Mouse (Mus musculus) liver, embryonic 15.5 days (tissue): ENCODE measurements around the gene Arhgap44. TPM values are rescaled to one million over a fixed set of nuclear protein-coding genes. Genes with fewer than 3 reads are reported as not detected.

ENCODE experiments used
- ATAC-seq: fragments of 200-750 bp; cut with Nextera tagmentation; 2 replicates; pipeline ENCODE4 v1.8.0; 2017; ENCODE audit warnings: moderate number of reproducible peaks, mild to moderate bottlenecking, moderate library complexity; ENCODE audit not compliant: insufficient read depth
- H3K27ac ChIP-seq: fragments of 300-500 bp; sonication (generic); replicated peaks from 2 replicates; pipeline ENCODE4 v1.5.1; 2015; ENCODE audit warnings: mild to moderate bottlenecking, inconsistent platforms
- H3K27me3 ChIP-seq: fragments of 300-500 bp; sonication (generic); 2 replicates; pipeline ENCODE4 v1.6.1; 2015; ENCODE audit warnings: mild to moderate bottlenecking, inconsistent platforms
- H3K36me3 ChIP-seq: fragments of 300-500 bp; sonication (generic); replicated peaks from 2 replicates; pipeline ENCODE4 v1.6.1; 2015; ENCODE audit warnings: moderate library complexity, mild to moderate bottlenecking, inconsistent platforms
- H3K4me1 ChIP-seq: fragments of 300-500 bp; sonication (generic); replicated peaks from 2 replicates; pipeline ENCODE4 v1.6.1; 2015; ENCODE audit warnings: inconsistent platforms
- H3K4me2 ChIP-seq: fragments of 300-500 bp; sonication (generic); 2 replicates; pipeline ENCODE4 v1.6.1; 2015; ENCODE audit warnings: moderate library complexity, mild to moderate bottlenecking, inconsistent platforms
- H3K4me3 ChIP-seq: fragments of 300-500 bp; sonication (generic); replicated peaks from 2 replicates; pipeline ENCODE4 v1.5.1; 2015; ENCODE audit warnings: mild to moderate bottlenecking, inconsistent platforms
- H3K9ac ChIP-seq: fragments of 300-500 bp; sonication (generic); 2 replicates; pipeline ENCODE4 v1.6.1; 2015; ENCODE audit warnings: moderate library complexity, mild to moderate bottlenecking, inconsistent platforms
- H3K9me3 ChIP-seq: fragments of 300-500 bp; sonication (generic); replicated peaks from 2 replicates; pipeline ENCODE4 v1.6.1; 2016; ENCODE audit warnings: inconsistent platforms
- WGBS: fragments of 180-500 bp; shearing (Covaris S2); methylation state at CpG from one replicate; pipeline ENCODE4 v1.1.7; 2015; ENCODE audit warnings: mixed read lengths; ENCODE audit not compliant: insufficient replicate concordance; 5-methylcytosine and 5-hydroxymethylcytosine counted together
- polyA plus RNA-seq: library from polyadenylated mRNA; unstranded; fragments of >200 nt; fragmentation: Nextera tagmentation; extraction: Ambion mirVana; gene quantifications from 2 replicates; pipeline ENCODE4 v1.2.1, GENCODE M21; 2015

Gene Arhgap44
- polyA plus RNA-seq, 1 experiment from 2014 or later, result 0.91 TPM

DNA sequence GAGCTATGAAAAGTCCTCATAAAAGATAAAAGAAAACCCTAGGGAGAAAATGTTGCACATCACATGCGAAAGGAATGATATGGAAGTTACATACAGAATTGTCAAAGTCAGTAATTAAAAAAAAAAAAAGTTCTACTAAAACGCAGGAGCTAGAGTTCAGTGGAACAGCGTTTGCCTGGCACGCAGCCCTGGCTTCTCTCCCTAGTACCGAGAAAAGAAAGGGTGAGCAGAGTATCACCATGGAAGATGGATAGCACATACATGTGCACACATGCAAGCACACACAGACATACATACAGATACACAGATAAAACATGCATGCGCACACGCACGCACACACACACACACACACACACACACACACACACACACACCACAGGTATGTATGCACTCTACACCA is 82.0 kb downstream of the Arhgap44 start:
- no peak overlapping the region for H3K27ac ChIP-seq
- no peaks in the 10 kb centered on the region for H3K36me3 ChIP-seq
- no peak overlapping the region for H3K4me3 ChIP-seq
- H3K27me3 ChIP-seq, result no peaks in the 10 kb centered on the region
- no peak overlapping the region for H3K9ac ChIP-seq
- H3K9me3 ChIP-seq, result no peaks in the 10 kb centered on the region
- H3K4me1 ChIP-seq, result no peaks in the 10 kb centered on the region
- WGBS, result 84% methylated on average over 8 of the region's 8 CpGs
- ATAC-seq, result no peak
- no peak overlapping the region for H3K4me2 ChIP-seq

DNA sequence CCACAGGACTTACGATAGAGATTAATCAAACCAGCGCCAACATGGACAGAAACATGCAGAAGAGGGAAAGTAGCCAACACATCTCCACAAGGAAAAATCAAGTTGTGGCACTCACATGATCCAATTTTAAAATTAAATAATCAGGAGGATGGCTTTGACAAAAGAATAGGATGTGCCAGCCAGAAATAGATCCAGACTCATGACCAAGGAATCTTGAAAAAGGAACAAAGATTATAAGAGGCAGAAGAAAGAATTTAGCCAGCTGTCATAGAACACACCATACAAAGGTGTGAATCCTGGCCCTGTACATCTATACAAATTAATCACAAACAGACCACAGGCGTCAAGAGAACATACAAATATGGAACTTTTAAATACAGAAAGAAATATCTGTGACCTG is 82.5 kb downstream of the Arhgap44 start:
- Histone ChIP-seq H3K9me3 (no peaks in the 10 kb centered on the region), H3K4me1 (no peaks in the 10 kb centered on the region), H3K36me3 (no peaks in the 10 kb centered on the region), H3K4me3 (no peak overlapping the region), H3K27me3 (no peaks in the 10 kb centered on the region), H3K27ac (no peak overlapping the region), H3K9ac (no peak overlapping the region), H3K4me2 (no peak overlapping the region)
- 69% methylated on average over 3 of the region's 3 CpGs for WGBS
- no peak for ATAC-seq

DNA sequence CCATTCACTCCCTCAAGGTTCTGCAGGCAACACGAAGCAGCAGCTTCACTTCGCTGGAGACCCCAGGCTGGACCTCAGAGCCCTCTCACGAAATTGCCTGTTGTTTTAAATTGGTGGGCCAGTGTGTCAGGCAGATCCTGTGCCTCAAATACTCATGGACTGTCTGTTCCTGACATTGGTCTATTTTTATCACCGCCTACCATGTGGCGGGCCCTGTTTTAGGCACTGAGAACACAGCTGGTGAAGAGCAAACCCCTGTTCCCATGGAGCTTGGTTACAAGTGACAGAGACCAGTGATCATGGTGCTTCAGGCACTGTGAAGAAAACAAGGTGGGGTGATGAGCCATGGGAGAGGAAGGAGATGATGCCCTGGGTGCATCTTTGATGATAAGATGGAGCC is 93.2 kb downstream of the Arhgap44 start:
- no peak for ATAC-seq
- Histone ChIP-seq H3K27me3 (no peaks in the 10 kb centered on the region), H3K9ac (no peak overlapping the region), H3K36me3 (no peaks in the 10 kb centered on the region), H3K9me3 (no peaks in the 10 kb centered on the region), H3K27ac (no peak overlapping the region), H3K4me2 (no peak overlapping the region), H3K4me3 (no peak overlapping the region), H3K4me1 (no peaks in the 10 kb centered on the region)
- 61% methylated on average over 5 of the region's 5 CpGs for WGBS

DNA sequence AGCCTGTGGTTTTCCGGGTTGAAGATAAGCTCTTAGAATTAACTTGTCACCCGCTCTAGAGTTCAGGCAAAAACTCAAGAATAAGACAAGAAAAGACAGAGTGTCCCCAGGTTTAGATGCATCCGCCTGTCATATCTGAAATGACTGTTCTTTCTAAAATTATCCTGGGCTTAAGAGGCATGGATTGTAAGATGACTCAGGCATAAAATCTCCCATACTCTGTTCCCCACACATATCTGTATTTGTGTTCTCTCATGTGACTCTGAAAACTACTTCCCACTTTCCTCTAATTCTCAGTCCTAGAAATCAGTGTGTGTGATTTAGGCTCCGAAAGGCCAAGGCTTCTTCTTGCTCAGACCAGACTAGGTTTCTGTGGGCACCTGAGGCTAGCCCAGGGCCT is 93.7 kb downstream of the Arhgap44 start:
- H3K36me3 ChIP-seq, result no peaks in the 10 kb centered on the region
- H3K27ac ChIP-seq, result no peak overlapping the region
- H3K9ac ChIP-seq, result no peak overlapping the region
- H3K4me3 ChIP-seq, result no peak overlapping the region
- no peaks in the 10 kb centered on the region for H3K4me1 ChIP-seq
- no peak for ATAC-seq
- WGBS, result 52% methylated on average over 4 of the region's 4 CpGs
- H3K27me3 ChIP-seq, result no peaks in the 10 kb centered on the region
- no peak overlapping the region for H3K4me2 ChIP-seq
- H3K9me3 ChIP-seq, result no peaks in the 10 kb centered on the region

DNA sequence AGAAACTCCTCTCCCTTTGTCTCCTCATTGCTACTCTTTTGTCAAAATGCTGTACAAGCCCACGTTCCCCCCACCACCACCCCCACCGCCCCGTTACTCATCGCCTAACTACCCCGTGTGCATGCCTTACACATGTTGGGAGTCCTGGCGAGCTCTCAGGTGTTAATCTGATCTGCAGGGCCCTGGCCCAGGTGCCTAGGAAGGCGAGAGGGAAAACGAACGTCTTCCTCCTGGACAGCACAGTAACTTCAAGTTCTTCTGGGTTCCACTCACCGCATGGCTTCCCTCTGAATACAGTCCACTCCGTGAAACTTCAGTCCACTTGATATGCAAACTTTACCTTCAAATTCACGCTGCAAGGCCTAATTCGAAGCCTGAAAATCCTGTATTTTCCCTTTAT is 97.6 kb downstream of the Arhgap44 start:
- Histone ChIP-seq H3K9me3 (no peaks in the 10 kb centered on the region), H3K4me2 (no peak overlapping the region), H3K27me3 (no peaks in the 10 kb centered on the region), H3K4me1 (no peaks in the 10 kb centered on the region), H3K4me3 (no peak overlapping the region), H3K9ac (no peak overlapping the region), H3K36me3 (no peaks in the 10 kb centered on the region), H3K27ac (no peak overlapping the region)
- WGBS, result 68% methylated on average over 13 of the region's 13 CpGs
- no peak for ATAC-seq

DNA sequence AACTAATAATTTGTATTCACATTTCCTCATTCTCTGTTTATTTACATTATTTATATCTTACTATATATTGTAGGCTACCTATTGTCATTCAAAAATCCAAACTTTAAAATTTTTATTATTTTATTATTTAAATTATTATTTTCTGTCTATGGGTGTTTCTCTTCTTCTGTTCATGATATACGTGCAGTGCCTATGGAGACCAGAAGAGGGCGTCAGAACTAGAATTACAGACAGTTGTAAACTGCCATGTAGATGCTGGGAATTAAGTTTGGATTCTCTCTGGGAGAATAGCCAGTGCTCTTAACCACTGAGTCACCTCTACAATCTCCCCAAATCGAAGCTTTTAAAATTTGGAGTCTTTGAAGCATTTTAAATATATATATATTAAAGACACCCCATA is 101.3 kb downstream of the Arhgap44 start:
- WGBS, result 43% methylated on average over 3 of the region's 3 CpGs
- Histone ChIP-seq H3K9me3 (no peaks in the 10 kb centered on the region), H3K27ac (no peak overlapping the region), H3K4me2 (no peak overlapping the region), H3K9ac (no peak overlapping the region), H3K4me1 (no peaks in the 10 kb centered on the region), H3K36me3 (no peaks in the 10 kb centered on the region), H3K4me3 (no peak overlapping the region), H3K27me3 (no peaks in the 10 kb centered on the region)
- no peak for ATAC-seq

DNA sequence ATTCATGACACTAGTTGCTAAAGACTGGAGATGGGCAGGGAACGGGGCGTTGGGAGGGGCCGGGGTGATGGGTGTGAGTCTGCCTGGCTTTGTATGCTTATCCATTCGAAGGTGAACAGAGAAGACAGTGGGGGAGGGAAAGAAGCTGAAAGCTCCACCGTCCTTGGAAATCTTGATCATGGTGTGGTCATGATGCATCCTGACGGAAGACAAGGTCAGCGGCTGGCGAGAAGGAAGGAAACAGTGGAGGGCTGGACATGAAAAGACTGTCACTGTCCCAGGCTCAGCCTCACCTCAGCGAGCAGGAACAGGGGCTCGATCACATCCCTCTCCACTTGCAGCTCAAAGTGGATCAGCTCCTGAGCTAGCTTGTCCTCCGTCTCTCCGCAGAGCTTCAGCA is 103.2 kb downstream of the Arhgap44 start:
- no peak overlapping the region for H3K27ac ChIP-seq
- no peak overlapping the region for H3K9ac ChIP-seq
- no peak for ATAC-seq
- no peaks in the 10 kb centered on the region for H3K36me3 ChIP-seq
- WGBS, result 72% methylated on average over 12 of the region's 12 CpGs
- no peaks in the 10 kb centered on the region for H3K27me3 ChIP-seq
- H3K4me2 ChIP-seq, result no peak overlapping the region
- no peaks in the 10 kb centered on the region for H3K4me1 ChIP-seq
- no peaks in the 10 kb centered on the region for H3K9me3 ChIP-seq
- no peak overlapping the region for H3K4me3 ChIP-seq

DNA sequence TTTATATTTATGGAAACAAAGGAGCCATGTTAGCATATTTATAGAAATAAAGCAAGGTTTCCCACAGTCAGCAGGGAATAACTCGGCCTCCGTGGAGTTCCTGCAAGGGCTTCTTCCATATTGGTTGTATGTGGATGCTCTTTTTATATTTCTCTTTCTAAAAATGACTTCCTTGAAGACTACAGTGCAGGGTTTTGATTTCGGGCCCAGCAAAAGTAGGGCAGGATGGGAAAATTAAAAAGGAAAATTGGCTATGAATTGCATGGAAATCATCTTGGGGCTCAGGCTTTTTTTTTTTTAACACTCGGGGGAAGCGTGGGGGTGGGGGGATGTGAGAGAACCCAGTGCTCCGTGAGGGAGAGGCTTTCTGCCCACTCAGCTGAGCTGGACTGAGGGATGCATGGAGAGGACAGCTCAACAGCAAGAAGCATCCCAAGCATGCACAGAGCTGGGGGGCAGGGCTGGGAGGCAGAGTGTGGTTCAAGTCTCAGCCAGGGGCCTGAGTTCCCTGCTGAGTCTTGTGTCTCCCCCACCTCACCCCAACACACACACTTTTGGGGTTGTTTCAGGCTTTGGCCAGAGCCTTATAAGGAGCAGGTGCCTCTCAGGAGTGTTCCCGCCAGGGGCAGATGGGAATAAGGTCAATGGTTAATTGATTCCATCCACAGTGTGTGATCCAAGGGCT is 104.4 kb downstream of the Arhgap44 start:
- Histone ChIP-seq H3K27me3 (no peaks in the 10 kb centered on the region), H3K4me1 (no peaks in the 10 kb centered on the region), H3K36me3 (no peaks in the 10 kb centered on the region), H3K4me2 (no peak overlapping the region), H3K9ac (no peak overlapping the region), H3K9me3 (no peaks in the 10 kb centered on the region), H3K4me3 (no peak overlapping the region), H3K27ac (no peak overlapping the region)
- no peak for ATAC-seq
- 59% methylated on average over 7 of the region's 7 CpGs for WGBS

DNA sequence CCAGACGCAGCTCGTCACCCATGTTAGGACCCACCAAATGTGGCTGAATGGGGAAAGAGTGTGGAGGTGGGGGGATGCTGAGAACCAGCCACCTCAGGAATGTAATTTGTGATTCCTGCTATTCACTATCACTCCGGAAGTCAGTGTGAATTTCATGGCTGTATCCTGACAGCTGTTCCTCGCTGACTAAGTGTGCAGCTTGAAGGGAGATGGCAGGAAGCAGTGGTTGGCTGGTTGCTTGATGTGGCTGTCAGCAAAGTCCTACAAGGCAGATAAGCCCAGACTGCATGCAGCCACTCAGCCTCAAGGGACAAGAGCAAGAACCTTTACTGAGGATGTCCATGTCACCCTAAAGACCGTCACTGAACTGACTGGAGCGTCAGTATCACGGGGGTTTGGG is 107.2 kb downstream of the Arhgap44 start:
- WGBS, result 37% methylated on average over 7 of the region's 7 CpGs
- no peak for ATAC-seq
- no peak overlapping the region for H3K4me3 ChIP-seq
- no peak overlapping the region for H3K9ac ChIP-seq
- no peaks in the 10 kb centered on the region for H3K27me3 ChIP-seq
- H3K27ac ChIP-seq, result no peak overlapping the region
- no peak overlapping the region for H3K4me2 ChIP-seq
- H3K4me1 ChIP-seq, result no peaks in the 10 kb centered on the region
- H3K9me3 ChIP-seq, result no peaks in the 10 kb centered on the region
- no peaks in the 10 kb centered on the region for H3K36me3 ChIP-seq

DNA sequence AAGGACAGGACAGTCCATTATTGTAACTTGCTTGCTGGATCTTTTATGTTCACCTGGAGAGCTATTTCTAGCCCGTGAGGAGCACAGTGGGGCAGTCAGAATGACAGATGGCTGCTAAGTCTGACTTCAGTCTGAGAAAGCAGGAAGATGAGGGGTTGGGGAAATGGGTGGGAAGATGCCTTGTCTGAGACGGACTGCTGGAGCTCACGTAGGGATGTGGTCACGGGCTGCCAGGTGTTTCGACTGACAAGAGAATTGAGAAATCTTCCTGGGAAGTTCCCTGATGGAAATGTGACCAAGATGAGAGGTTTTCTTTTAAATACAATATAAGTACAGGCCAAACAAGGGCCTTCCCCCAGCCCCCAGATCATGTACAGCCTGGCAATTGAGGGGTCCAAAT is 108.5 kb downstream of the Arhgap44 start:
- no peak overlapping the region for H3K9ac ChIP-seq

DNA sequence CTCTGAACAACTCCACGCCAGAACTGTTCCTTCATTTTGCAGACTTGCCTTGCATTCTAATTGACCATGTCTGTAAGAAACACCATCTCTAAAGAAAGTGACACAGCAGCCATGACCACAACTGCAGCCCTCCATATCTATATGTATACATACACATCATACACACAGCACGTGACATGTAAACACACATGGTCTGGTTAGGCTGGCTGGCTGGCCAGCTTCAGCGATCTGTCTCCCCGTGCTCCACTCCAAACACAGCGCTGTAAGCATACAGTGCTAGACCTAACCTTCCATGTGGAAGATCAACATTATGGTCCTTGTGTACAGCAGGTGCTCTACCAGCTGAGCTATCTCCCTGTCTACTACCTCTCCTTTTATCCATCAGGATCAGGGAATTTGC is 111.9 kb downstream of the Arhgap44 start:
- no peak overlapping the region for H3K4me2 ChIP-seq
- no peaks in the 10 kb centered on the region for H3K4me1 ChIP-seq
- H3K27me3 ChIP-seq, result no peaks in the 10 kb centered on the region
- H3K9ac ChIP-seq, result no peak overlapping the region
- WGBS, result 75% methylated on average over 5 of the region's 5 CpGs
- H3K9me3 ChIP-seq, result no peaks in the 10 kb centered on the region
- ATAC-seq, result no peak
- H3K27ac ChIP-seq, result no peak overlapping the region
- H3K4me3 ChIP-seq, result no peak overlapping the region
- H3K36me3 ChIP-seq, result no peaks in the 10 kb centered on the region

More for the DNA sequence above, 108.5 kb downstream of the Arhgap44 start:
- ATAC-seq, result no peak
- Histone ChIP-seq H3K4me2 (no peak overlapping the region), H3K36me3 (no peaks in the 10 kb centered on the region), H3K4me3 (no peak overlapping the region), H3K9me3 (no peaks in the 10 kb centered on the region), H3K4me1 (no peaks in the 10 kb centered on the region), H3K27me3 (no peaks in the 10 kb centered on the region), H3K27ac (no peak overlapping the region)
- WGBS, result 20% methylated on average over 5 of the region's 5 CpGs

DNA sequence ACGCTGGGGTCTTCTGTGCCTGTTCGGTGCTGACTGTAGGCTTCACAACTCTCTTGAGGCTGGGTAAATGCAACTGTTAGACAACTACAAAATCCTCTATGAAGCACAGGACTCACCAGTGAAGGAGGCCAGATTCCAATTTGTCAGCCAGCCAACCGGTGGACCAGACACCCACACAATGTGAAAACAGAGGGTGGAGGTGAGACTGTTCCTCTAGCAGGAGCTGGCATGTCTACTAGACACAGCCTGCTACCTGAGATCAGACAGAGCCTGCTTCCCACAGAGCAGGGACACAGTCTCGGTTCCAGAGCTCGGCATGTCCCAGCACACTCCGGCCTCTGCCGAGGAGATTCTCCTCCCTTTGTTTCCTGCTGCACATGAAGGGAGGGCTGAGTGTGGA is 113.7 kb downstream of the Arhgap44 start:
- H3K27me3 ChIP-seq, result no peaks in the 10 kb centered on the region
- H3K27ac ChIP-seq, result no peak overlapping the region
- no peak overlapping the region for H3K4me3 ChIP-seq
- no peaks in the 10 kb centered on the region for H3K9me3 ChIP-seq
- no peak overlapping the region for H3K4me2 ChIP-seq
- H3K4me1 ChIP-seq, result no peaks in the 10 kb centered on the region
- WGBS, result 74% methylated on average over 7 of the region's 7 CpGs
- H3K9ac ChIP-seq, result no peak overlapping the region
- ATAC-seq, result no peak
- no peaks in the 10 kb centered on the region for H3K36me3 ChIP-seq
